Mouse (Mus musculus) testis, postnatal 10 days (tissue): ENCODE data around the gene Cxcr5.

ENCODE experiments used
- DNase-seq: peaks from one replicate; pipeline ENCODE4 v3.0.0; 2021; ENCODE audit warnings: low spot score

Cxcr5 gene

GRCm38 (mm10) chr9:44537625-44538301 is 23.9 kb downstream of the Cxcr5 start:
- DNase-seq = no peak

GRCm38 (mm10) chr9:44532991-44533580 is 28.6 kb downstream of the Cxcr5 start:
- no peak for DNase-seq

GRCm38 (mm10) chr9:44528340-44528739 is 33.3 kb downstream of the Cxcr5 start:
- DNase-seq = no peak

- DNase-seq = no peak
Measured at GRCm38 (mm10) chr9:44526337-44527112, 35.2 kb downstream of the Cxcr5 start.

DNA sequence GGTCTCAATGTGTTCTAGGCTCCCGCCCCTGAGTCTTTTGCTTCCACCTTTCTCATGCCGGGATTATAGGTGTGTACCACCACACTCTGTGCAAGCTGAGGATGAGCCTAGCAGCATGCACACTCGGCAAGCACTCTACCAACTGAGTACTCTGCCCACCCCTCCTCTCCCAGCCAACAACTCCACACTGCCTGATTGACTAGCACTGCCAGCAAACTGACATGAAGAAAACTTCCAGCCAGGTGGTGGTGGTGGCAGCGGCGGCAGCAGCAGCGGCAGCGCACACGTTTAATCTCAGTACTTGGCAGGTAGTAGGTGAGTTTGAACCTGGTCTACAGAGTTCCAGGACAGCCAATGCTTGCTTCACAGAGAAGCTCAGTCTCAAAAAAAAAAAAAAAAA is 36.1 kb downstream of the Cxcr5 start:
- no peak for DNase-seq

GRCm38 (mm10) chr9:44525001-44525400 is 36.7 kb downstream of the Cxcr5 start:
- DNase-seq = no peak

DNA sequence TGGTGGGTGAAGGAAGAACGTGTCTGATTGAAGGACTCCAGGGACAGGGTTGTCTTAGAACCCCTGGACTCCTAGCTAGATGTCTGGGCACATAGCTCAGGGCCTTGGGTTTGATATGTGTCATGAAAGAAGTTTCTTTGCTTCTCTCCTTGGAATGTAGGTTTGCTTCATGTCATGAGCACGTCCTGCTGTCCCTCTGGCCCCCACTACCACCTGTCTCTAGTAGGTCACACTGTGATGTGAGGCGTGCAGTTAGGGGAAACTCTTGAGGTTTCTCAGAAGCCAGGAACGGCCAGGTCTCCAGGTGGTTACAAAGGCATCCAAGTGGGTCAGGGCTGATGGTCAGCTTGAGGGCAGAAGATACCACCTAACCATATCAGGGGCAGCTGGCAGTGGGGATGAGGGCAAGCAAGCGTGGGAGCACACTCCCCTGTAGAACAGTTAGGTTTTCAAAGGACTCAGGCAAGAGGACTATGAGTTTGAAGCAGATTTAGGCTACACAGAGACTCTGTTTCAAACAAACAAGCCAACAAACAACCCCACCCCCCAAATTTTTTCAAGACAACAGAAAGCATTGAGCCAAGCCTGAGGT is 37.3 kb downstream of the Cxcr5 start:
- DNase-seq = no peak

GRCm38 (mm10) chr9:44523686-44524085 is 38.0 kb downstream of the Cxcr5 start:
- DNase-seq = no peak

DNA sequence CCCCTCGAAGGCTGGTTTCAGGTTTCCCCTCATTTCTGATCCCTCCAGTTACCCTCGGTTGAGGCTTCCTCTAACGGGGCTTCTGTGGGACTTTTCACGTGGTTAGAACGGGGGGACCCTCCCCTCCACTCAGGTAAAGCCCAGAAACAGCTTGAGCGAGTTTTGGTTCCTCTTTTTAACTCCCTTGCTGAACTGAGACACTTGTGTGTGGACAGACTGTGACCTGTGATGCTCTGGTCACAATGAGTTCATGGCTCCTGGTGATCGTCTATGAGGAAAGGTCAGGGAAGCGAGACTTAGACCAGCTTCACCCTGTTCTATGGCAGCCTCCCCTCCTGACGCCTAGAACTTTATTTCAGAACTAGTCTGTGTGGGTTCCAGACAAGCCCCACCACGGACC is 39.8 kb downstream of the Cxcr5 start:
- no peak for DNase-seq

- DNase-seq = no peak
Measured at GRCm38 (mm10) chr9:44518068-44518467, 43.6 kb downstream of the Cxcr5 start.

DNA sequence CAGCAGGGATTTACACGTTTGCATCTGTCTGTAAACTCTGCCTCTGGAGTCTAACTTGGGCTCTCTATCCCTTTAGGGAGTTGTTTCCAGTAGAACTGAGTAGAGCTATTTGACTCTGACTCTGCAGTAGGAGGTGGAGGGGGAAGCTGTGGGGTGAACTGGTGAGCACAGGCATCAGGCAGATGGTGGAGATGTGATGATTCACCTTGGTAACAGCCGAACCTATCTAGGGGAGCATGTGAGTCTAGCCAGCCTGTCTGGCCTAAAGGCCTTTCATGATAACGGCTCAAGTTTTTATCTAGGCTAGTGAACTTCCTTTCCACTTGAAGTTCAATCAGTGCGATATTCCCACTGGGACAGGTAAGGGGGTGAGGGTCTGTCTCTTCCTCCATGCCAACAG is 44.3 kb downstream of the Cxcr5 start:
- no peak for DNase-seq

DNA sequence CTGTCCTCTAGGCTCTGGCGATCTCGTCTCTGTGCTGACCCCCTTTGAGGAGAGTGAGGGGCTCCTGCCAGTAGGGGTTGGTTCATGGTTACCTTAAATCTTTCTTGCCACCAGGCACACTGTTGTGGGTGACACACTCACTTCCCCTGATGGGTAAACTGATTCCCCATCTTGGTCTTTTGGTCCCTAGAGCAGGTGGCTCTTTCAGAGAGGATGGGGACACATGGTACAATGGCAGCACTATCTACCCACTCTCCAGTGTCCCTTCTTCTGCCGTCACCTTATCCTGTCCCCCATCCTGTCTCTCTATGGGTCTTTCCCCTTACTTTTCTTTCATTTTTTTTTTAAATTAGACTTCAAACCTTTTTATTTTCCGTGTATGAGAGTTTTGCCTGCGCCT is 45.8 kb downstream of the Cxcr5 start:
- DNase-seq = no peak

DNA sequence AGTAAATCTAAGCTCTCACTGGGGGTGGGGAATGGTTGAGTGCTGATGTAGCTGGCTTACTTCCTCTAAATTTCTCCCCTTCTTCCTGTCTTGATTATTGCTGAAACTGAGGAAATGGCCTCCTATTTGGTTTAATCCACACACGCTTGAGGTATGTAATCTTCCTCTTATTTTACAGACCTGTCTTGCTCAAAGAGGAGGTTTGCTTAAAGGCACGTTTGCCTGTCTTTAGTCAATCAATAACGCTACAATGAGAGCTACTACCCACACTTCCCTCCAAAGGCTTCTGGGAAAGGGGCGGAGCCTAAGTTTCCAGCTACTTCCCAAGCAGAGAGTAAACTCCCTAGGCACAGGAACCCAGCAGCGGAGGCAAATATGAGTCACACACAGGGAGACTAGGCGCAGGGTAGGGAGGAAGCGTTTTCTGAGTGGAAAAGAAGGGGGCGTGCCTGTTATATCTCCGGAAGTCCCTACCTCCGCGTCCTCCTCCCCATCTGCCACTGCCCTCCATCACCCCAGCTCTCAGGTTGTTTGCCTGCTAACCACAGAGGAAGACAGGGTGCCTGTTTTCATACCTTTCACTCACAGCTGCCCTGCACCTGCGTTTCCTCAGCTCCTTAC is 46.4 kb downstream of the Cxcr5 start:
- no peak for DNase-seq

- DNase-seq = no peak
Measured at GRCm38 (mm10) chr9:44514147-44514546, 47.5 kb downstream of the Cxcr5 start.

- no peak for DNase-seq
Measured at GRCm38 (mm10) chr9:44513610-44514009, 48.1 kb downstream of the Cxcr5 start.

- DNase-seq = no peak
Measured at GRCm38 (mm10) chr9:44513121-44513520, 48.6 kb downstream of the Cxcr5 start.

GRCm38 (mm10) chr9:44512717-44513003 is 49.0 kb downstream of the Cxcr5 start:
- no peak for DNase-seq

DNA sequence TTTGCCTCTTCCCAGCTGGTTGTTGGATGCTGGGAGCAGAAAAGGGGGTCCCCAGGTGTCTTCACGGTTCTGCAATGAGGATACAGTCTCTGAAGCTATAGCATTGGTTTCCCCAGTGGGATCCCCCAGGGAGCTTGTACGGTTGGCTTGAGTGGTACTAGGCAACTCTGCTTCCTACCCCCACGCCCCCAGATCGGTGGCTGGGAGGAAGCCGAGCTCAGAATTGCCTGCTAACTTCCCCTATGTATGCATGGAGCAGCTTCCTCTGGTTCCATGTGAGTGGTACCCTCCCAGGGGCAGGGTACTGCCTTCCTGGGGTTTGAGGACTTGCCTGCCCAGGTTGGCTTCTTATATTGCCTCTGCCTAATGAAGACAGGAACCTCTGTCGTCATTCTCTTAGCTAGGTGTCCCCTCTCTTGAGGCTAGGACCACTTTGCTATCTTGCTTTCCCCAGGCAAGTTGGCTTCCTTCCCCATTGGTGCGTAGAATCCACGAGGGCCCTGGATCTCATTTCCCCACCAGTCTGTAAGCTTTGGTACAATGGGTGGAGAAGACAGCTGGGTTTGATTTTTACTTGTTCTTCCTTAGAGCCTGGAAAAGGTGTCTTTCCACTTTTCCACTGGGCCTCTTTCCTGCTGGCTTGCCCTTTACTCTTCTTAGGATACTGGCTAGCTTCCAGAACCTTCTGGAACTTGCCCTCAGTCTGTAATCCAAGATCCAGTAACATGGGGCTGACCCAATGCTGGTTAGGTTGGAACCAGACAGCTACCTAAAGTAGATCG is 49.6 kb downstream of the Cxcr5 start:
- peak; percentile 40 for DNase-seq

- peak; percentile 51 for DNase-seq
Measured at GRCm38 (mm10) chr9:44510872-44511601, 50.6 kb downstream of the Cxcr5 start.

- DNase-seq = peak; percentile 47
Measured at GRCm38 (mm10) chr9:44510355-44510871, 51.3 kb downstream of the Cxcr5 start.
